In the genomic region with DNA sequence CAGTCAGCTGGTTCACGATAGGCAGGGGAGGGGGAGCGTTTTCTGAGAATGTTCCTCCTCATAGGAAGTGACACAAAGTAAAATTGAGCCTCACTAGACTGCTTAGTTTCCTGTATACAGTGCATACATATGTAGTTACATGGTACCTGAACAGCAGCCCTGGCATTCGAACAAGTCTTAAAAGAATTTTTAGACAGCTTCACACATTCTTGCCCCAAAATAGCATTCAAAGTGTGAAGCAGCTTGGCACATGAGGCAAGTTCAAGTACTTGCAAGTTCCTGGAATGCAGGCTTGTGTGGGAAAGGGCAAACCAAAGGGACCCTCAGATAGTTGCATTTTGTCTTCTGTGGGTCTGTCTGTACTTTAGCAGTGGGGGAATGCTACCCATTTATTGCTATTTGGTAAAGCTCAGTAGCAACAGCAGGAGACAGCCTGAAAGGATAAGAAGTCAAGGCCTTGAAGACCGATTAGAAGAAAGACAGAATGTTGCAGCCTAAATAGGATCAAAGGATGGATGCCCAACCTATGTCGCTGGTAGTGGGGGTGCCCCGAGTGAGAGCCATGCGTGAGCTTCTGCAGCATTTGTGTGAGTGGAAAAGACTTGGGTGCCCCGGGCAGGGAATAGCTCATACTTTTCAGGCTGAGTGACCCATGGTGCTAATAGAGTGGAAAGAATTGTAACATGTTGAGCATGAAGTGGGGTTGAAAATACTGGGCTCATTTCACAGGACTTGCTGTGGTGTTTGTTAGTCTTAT, we compare ENCODE assay signal across 23 mouse cellular contexts.
DNase-seq lines count a peak whose midpoint lies in the region; ATAC-seq and TF ChIP-seq lines count a peak whose summit lies in the region.
"Had no signal": no experiment of that assay in that cellular context is flagged by ENCODE, and none has a peak within 500 bp of the region (broad histone marks: within the 10 kb centered on the region; RNA-seq: fewer than 3 reads in every experiment).

No protein-coding gene starts in this region.

- TF ChIP-seq EP300 in lung, postnatal 0 days (IDR thresholded peaks at IDR 0.05) = no peak

- no peak overlapping the region for H3K9ac ChIP-seq in heart, embryonic 11.5 days (ENCODE audit: low read depth, low read length)
- no peak overlapping the region for H3K9ac ChIP-seq in lung, postnatal 0 days (replicated peaks; ENCODE audit: low read depth)
- H3K9ac ChIP-seq in heart, embryonic 13.5 days = 0 out of 2 replicates have a peak overlapping the region, but pooled peaks have one; percentile 28
- H3K9ac ChIP-seq in heart, embryonic 16.5 days (ENCODE audit: low read length) = peak overlapping the region; percentile 34; the same call in 1 of the 2 replicates
- H3K9ac ChIP-seq: forebrain, embryonic 13.5 days; midbrain, embryonic 15.5 days; neural tube, embryonic 12.5 days; stomach, embryonic 15.5 days had no signal

- no peaks in the 10 kb centered on the region for H3K36me3 ChIP-seq in heart, embryonic 11.5 days (ENCODE audit: control insufficient read depth, insufficient read depth, low read length)
- H3K36me3 ChIP-seq in lung, postnatal 0 days (ENCODE audit: insufficient read depth, low read length) = no peaks in the 10 kb centered on the region
- H3K36me3 ChIP-seq in heart, embryonic 13.5 days = peaks cover 7% of the 10 kb centered on the region; the same call in 1 of the 2 replicates
- 0 out of 2 replicates have a peak, but pooled peaks cover 3% of the 10 kb centered on the region for H3K36me3 ChIP-seq in heart, embryonic 16.5 days (ENCODE audit: control insufficient read depth, insufficient read depth)
- H3K36me3 ChIP-seq: midbrain, embryonic 15.5 days; neural tube, embryonic 12.5 days; stomach, embryonic 15.5 days had no signal

- H3K4me2 ChIP-seq in heart, embryonic 11.5 days = no peak overlapping the region
- H3K4me2 ChIP-seq in lung, postnatal 0 days (replicated peaks; ENCODE audit: low read depth, low read length) = no peak overlapping the region
- peak overlapping the region; percentile 33 for H3K4me2 ChIP-seq in heart, embryonic 13.5 days
- peak overlapping the region; percentile 25 for H3K4me2 ChIP-seq in heart, embryonic 16.5 days (ENCODE audit: low read depth, low read length)
- H3K4me2 ChIP-seq: forebrain, embryonic 13.5 days; midbrain, embryonic 15.5 days; neural tube, embryonic 12.5 days; stomach, embryonic 15.5 days had no signal

- no peaks in the 10 kb centered on the region for H3K27me3 ChIP-seq in heart, embryonic 11.5 days (ENCODE audit: control insufficient read depth, insufficient read depth, low read length)
- no peaks in the 10 kb centered on the region for H3K27me3 ChIP-seq in lung, postnatal 0 days (replicated peaks; ENCODE audit: insufficient read depth, low read length)
- H3K27me3 ChIP-seq in heart, embryonic 13.5 days (replicated peaks) = no peaks in the 10 kb centered on the region
- H3K27me3 ChIP-seq in heart, embryonic 16.5 days (ENCODE audit: control insufficient read depth, insufficient read depth, low read length) = no peaks in the 10 kb centered on the region
- H3K27me3 ChIP-seq: forebrain, embryonic 13.5 days; midbrain, embryonic 15.5 days; neural tube, embryonic 12.5 days; stomach, embryonic 15.5 days had no signal

- no peak for DNase-seq in heart, adult 9 months (ENCODE audit: low spot score in 2 of 2)
- peak; percentile 36 for DNase-seq in lung, postnatal 0 days (ENCODE audit: low spot score)
- DNase-seq in lung, postnatal 36 days = no peak
- DNase-seq in urinary bladder, postnatal 4 days (ENCODE audit: low spot score in 2 of 2) = no peak
- DNase-seq: B cell, adult 2 months; cerebellum, adult 8-10 months; cerebellum, postnatal 36 days; embryo, embryonic 11 days; gastrocnemius, postnatal 36 days; layer of hippocampus, postnatal 36 days; right cerebral cortex, adult 18-20 months; thymus, adult 2 months; thymus, postnatal 4 days had no signal

- no peaks in the 10 kb centered on the region for H3K9me3 ChIP-seq in heart, embryonic 11.5 days (replicated peaks; ENCODE audit: control insufficient read depth, low read length)
- H3K9me3 ChIP-seq in lung, postnatal 0 days (ENCODE audit: low read length) = no peaks in the 10 kb centered on the region
- no peaks in the 10 kb centered on the region for H3K9me3 ChIP-seq in heart, embryonic 13.5 days
- H3K9me3 ChIP-seq in heart, embryonic 16.5 days (replicated peaks; ENCODE audit: control insufficient read depth, low read length) = no peaks in the 10 kb centered on the region
- H3K9me3 ChIP-seq: forebrain, embryonic 13.5 days; hindbrain, embryonic 10.5 days; midbrain, embryonic 15.5 days; neural tube, embryonic 12.5 days; stomach, embryonic 15.5 days had no signal

- peak overlapping the region; percentile 42; the same call in 1 of the 2 replicates for H3K27ac ChIP-seq in heart, embryonic 11.5 days (ENCODE audit: low read depth, low read length)
- H3K27ac ChIP-seq in lung, postnatal 0 days (ENCODE audit: low read length) = peak overlapping the region; percentile 35
- H3K27ac ChIP-seq in heart, embryonic 13.5 days (replicated peaks) = peak overlapping the region; percentile 84
- H3K27ac ChIP-seq in heart, embryonic 16.5 days (ENCODE audit: low read length) = peak overlapping the region; percentile 89
- H3K27ac ChIP-seq: forebrain, embryonic 13.5 days; hindbrain, embryonic 10.5 days; midbrain, embryonic 15.5 days; neural tube, embryonic 12.5 days; stomach, embryonic 15.5 days had no signal

- WGBS in heart, embryonic 11.5 days (ENCODE audit: insufficient replicate concordance) = 72% methylated on average over 8 of the region's 8 CpGs
- WGBS in lung, postnatal 0 days = 62% methylated on average over 8 of the region's 8 CpGs
- WGBS in heart, embryonic 13.5 days = 60% methylated on average over 8 of the region's 8 CpGs
- WGBS in heart, embryonic 16.5 days = 65% methylated on average over 8 of the region's 8 CpGs

- peaks cover 22% of the 10 kb centered on the region for H3K4me1 ChIP-seq in heart, embryonic 11.5 days (ENCODE audit: control insufficient read depth, insufficient read depth, low read length)
- peaks cover 19% of the 10 kb centered on the region; the same call in 1 of the 2 replicates for H3K4me1 ChIP-seq in lung, postnatal 0 days (ENCODE audit: insufficient read depth, low read depth, low read length)
- peaks cover 35% of the 10 kb centered on the region for H3K4me1 ChIP-seq in heart, embryonic 13.5 days
- peaks cover 32% of the 10 kb centered on the region for H3K4me1 ChIP-seq in heart, embryonic 16.5 days (ENCODE audit: control insufficient read depth, insufficient read depth, low read length)
- H3K4me1 ChIP-seq: stomach, embryonic 15.5 days had no signal

- H3K4me3 ChIP-seq in heart, embryonic 11.5 days (ENCODE audit: low read depth, low read length) = no peak overlapping the region
- no peak overlapping the region for H3K4me3 ChIP-seq in lung, postnatal 0 days (ENCODE audit: low read depth, low read length)
- H3K4me3 ChIP-seq in heart, embryonic 13.5 days = no peak overlapping the region
- H3K4me3 ChIP-seq in heart, embryonic 16.5 days (ENCODE audit: low read length) = no peak overlapping the region
- H3K4me3 ChIP-seq: forebrain, embryonic 13.5 days; hindbrain, embryonic 10.5 days; midbrain, embryonic 15.5 days; neural tube, embryonic 12.5 days; stomach, embryonic 15.5 days had no signal

- no peak for ATAC-seq in heart, embryonic 11.5 days (replicated peaks; ENCODE audit: insufficient number of reproducible peaks, low FRiP score, low TSS enrichment)
- ATAC-seq in lung, postnatal 0 days = no peak
- ATAC-seq in heart, embryonic 13.5 days (ENCODE audit: extremely low read depth, insufficient number of reproducible peaks, low FRiP score, low TSS enrichment) = no peak
- peak; percentile 49 for ATAC-seq in heart, embryonic 16.5 days (replicated peaks; ENCODE audit: extremely low read depth, insufficient read depth, low FRiP score)
- ATAC-seq: forebrain, embryonic 13.5 days; hindbrain, embryonic 16.5 days; intestine, postnatal 0 days; midbrain, embryonic 15.5 days had no signal

- no peak for TF ChIP-seq CTCF in lung, postnatal 0 days (IDR thresholded peaks at IDR 0.05)

Comparison
In these comparisons a context has a peak if more than half of its experiments do, and no peak if none do; other contexts are left out.
1. H3K4me2 ChIP-seq: peak in heart, embryonic 13.5 days (single experiment) and heart, embryonic 16.5 days (single experiment); none in heart, embryonic 11.5 days (single experiment) and lung, postnatal 0 days (single experiment).
2. H3K9ac ChIP-seq: peak in heart, embryonic 13.5 days (single experiment) and heart, embryonic 16.5 days (single experiment); none in heart, embryonic 11.5 days (single experiment) and lung, postnatal 0 days (single experiment).
3. H3K27ac ChIP-seq: peak in every context shown above with its lines; median percentile 89 in heart, embryonic 16.5 days; 84 in heart, embryonic 13.5 days; 42 in heart, embryonic 11.5 days; 35 in lung, postnatal 0 days.